7 mouse cellular contexts compared by ENCODE assay signal in the genomic region with DNA sequence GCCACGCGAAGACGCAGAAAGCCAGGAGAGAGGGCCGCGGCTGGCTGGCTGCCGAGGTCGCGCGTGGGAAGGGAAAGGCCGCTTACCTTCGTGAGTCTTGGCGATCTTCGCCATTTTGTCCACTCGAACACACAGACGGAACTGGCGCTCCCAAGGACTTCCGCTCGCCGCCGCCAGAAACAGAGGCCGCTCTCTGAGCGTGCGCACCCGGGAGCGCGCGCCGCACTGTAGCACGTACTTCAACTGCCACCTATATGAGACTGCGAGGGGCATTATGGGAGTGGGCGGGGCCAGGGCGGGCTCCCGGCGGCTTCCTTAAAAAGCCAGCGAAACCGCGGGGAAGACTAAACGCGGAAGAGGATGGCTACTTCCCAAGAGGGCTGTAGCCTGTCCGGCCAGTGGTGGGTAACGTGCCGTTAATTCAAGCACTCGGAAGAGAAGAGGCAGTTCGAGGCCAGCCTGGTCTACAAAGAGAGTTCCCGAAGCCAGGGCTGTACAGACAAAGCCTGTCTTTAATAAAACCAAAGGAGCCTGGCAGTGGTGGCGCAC. TPM values are rescaled to one million over a fixed set of nuclear protein-coding genes. Genes with fewer than 3 reads are reported as not detected.
A peak's percentile ranks its signal among the peaks of the same experiment; 100 is the strongest.
DNase-seq lines count a peak whose midpoint lies in the region; ATAC-seq lines count a peak whose summit lies in the region.

A gene (minus strand): TSS at position 229 of the 549 bp plus-strand sequence.

- H3K27ac ChIP-seq in embryonic facial prominence, embryonic 12.5 days, result peak within 1 kb of the TSS; percentile 94
- peak within 1 kb of the TSS; percentile 83 for H3K27ac ChIP-seq in limb, embryonic 11.5 days (replicated peaks; ENCODE audit: low read depth, low read length)
- peak within 1 kb of the TSS; percentile 94 for H3K27ac ChIP-seq in midbrain, embryonic 14.5 days (replicated peaks; ENCODE audit: low read depth, low read length)

- H3K27me3 ChIP-seq in embryonic facial prominence, embryonic 12.5 days, result no peaks in the 10 kb centered on the region
- H3K27me3 ChIP-seq in limb, embryonic 11.5 days (ENCODE audit: control insufficient read depth, insufficient read depth, low read length), result no peaks in the 10 kb centered on the region
- H3K27me3 ChIP-seq in midbrain, embryonic 14.5 days (ENCODE audit: control insufficient read depth, insufficient read depth, low read length), result no peaks in the 10 kb centered on the region

- peaks cover 6% of the 10 kb centered on the region; the same call in 1 of the 2 replicates for H3K4me1 ChIP-seq in embryonic facial prominence, embryonic 12.5 days
- no peaks in the 10 kb centered on the region for H3K4me1 ChIP-seq in limb, embryonic 11.5 days (ENCODE audit: control insufficient read depth, insufficient read depth, low read length)
- H3K4me1 ChIP-seq in midbrain, embryonic 14.5 days (ENCODE audit: control insufficient read depth, insufficient read depth, low read length), result peaks cover 12% of the 10 kb centered on the region

- ATAC-seq in embryonic facial prominence, embryonic 12.5 days (ENCODE audit: insufficient number of reproducible peaks, insufficient read depth, low FRiP score, low TSS enrichment), result peak; percentile 99
- peak; percentile 99 for ATAC-seq in limb, embryonic 11.5 days (ENCODE audit: insufficient number of reproducible peaks, low FRiP score, low TSS enrichment, low read depth)
- peak; percentile 99 for ATAC-seq in midbrain, embryonic 14.5 days (ENCODE audit: low FRiP score, low TSS enrichment)

- H3K4me3 ChIP-seq in embryonic facial prominence, embryonic 12.5 days, result peak within 1 kb of the TSS; percentile 88
- peak within 1 kb of the TSS; percentile 98 for H3K4me3 ChIP-seq in limb, embryonic 11.5 days (ENCODE audit: low read depth, low read length)
- peak within 1 kb of the TSS; percentile 98 for H3K4me3 ChIP-seq in midbrain, embryonic 14.5 days (replicated peaks; ENCODE audit: low read depth, low read length)

- peak within 1 kb of the TSS; percentile 97 for H3K9ac ChIP-seq in embryonic facial prominence, embryonic 12.5 days
- H3K9ac ChIP-seq in limb, embryonic 11.5 days (ENCODE audit: low read length), result peak within 1 kb of the TSS; percentile 99
- peak within 1 kb of the TSS; percentile 97 for H3K9ac ChIP-seq in midbrain, embryonic 14.5 days (replicated peaks; ENCODE audit: low read length)

- WGBS in embryonic facial prominence, embryonic 12.5 days, result 2% methylated on average over 46 of the region's 46 CpGs
- 2% methylated on average over 46 of the region's 46 CpGs for WGBS in limb, embryonic 11.5 days
- 1% methylated on average over 46 of the region's 46 CpGs for WGBS in midbrain, embryonic 14.5 days

- no peaks in the 10 kb centered on the region for H3K9me3 ChIP-seq in embryonic facial prominence, embryonic 12.5 days
- 0 out of 2 replicates have a peak, but pooled peaks cover 2% of the 10 kb centered on the region for H3K9me3 ChIP-seq in limb, embryonic 11.5 days (ENCODE audit: control insufficient read depth, low read length)
- H3K9me3 ChIP-seq in midbrain, embryonic 14.5 days (ENCODE audit: control insufficient read depth, low read length), result no peaks in the 10 kb centered on the region

- H3K4me2 ChIP-seq in embryonic facial prominence, embryonic 12.5 days (replicated peaks), result peak within 1 kb of the TSS; percentile 78
- H3K4me2 ChIP-seq in limb, embryonic 11.5 days (ENCODE audit: low read depth, severe bottlenecking), result peak within 1 kb of the TSS; percentile 76
- peak within 1 kb of the TSS; percentile 90 for H3K4me2 ChIP-seq in midbrain, embryonic 14.5 days (ENCODE audit: low read length)

- no peaks in the 10 kb centered on the region for H3K36me3 ChIP-seq in embryonic facial prominence, embryonic 12.5 days
- no peaks in the 10 kb centered on the region for H3K36me3 ChIP-seq in limb, embryonic 11.5 days (ENCODE audit: control insufficient read depth, insufficient read depth, low read length)
- no peaks in the 10 kb centered on the region for H3K36me3 ChIP-seq in midbrain, embryonic 14.5 days (ENCODE audit: control insufficient read depth, insufficient read depth, low read length)

- peak; percentile 95 for DNase-seq in adrenal gland, postnatal 25 days
- peak; percentile 100 for DNase-seq in heart, adult 11 months
- peak; percentile 97 for DNase-seq in kidney, adult 18-20 months
- peak; percentile 98 for DNase-seq in limb, embryonic 11.5 days (ENCODE audit: low spot score)
- peak; percentile 99 for DNase-seq in midbrain, embryonic 14.5 days
- peak; percentile 93 for DNase-seq in spleen, adult 18-20 months

RNA-seq across cellular contexts. Expression of the gene that starts here (rescaled TPM):
- total RNA-seq in adrenal gland, postnatal 25 days (2021), result 134 and 161 TPM in 2 replicates
- polyA plus RNA-seq in embryonic facial prominence, embryonic 12.5 days (2016; fragmentation: Nextera tagmentation; extraction: Ambion mirVana), result 317 and 342 TPM in 2 replicates
- 362 and 364 TPM in 2 replicates for polyA plus RNA-seq in limb, embryonic 11.5 days (2014; fragmentation: Nextera tagmentation; extraction: Ambion mirVana)
- 339 and 395 TPM in 2 replicates for polyA plus RNA-seq in midbrain, embryonic 14.5 days (2014; fragmentation: Nextera tagmentation; extraction: Ambion mirVana)

Comparison
In these comparisons a context has a peak if more than half of its experiments do, and no peak if none do; other contexts are left out.
1. Peak in every context shown above with its lines: DNase-seq, ATAC-seq, H3K4me3 ChIP-seq and H3K27ac ChIP-seq.